Mouse (Mus musculus): Measurements from ENCODE around the gene Hapln2.

Hapln2 gene

DNA sequence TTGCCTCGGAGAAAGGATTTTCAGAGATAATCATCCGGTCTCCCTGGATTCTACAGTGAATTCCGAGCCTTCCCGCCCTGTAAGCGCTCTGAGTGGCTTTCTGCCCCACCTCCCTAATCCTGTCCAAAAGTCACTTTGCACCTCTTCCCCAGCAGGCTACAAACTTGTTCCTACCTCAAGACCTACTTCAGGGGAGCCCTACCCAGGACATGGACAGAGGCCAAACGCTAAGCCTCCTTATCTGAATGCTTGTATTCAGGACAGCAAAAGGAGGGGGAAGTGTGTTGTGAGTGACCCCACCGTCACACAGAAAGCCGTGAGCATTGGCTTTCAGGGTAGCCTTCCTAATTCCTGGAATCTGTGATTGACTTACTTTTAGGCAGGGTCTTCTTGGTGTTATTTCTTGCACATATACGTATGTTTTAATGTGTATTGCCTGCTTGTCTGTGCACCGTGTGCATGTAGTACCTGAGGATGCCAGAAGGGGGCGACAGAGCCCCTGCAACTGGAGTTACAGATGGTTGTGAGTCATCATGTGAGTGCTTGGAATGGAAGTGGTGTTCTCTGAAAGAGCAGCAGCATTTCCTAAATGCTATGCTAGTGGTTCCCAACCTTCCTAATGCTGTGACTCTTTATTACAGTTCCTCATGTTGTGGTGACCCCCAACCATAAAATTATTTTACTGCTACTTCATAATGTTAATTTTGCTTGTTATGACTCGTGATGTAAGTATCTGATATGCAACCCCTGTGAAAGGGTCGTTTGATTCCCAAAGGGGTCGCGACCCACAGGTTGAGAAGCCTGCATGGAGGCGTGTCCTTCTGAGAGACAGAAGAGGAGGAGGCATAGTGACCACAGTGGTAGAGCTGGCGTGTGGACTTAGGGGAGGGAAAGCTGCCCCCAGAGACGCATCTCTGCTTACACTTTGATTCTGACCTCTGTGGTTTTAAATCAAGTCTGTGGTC, 21.3 kb downstream of the Hapln2 start:
- peak; percentile 54 for DNase-seq (ENCODE audit: low read depth)

DNA sequence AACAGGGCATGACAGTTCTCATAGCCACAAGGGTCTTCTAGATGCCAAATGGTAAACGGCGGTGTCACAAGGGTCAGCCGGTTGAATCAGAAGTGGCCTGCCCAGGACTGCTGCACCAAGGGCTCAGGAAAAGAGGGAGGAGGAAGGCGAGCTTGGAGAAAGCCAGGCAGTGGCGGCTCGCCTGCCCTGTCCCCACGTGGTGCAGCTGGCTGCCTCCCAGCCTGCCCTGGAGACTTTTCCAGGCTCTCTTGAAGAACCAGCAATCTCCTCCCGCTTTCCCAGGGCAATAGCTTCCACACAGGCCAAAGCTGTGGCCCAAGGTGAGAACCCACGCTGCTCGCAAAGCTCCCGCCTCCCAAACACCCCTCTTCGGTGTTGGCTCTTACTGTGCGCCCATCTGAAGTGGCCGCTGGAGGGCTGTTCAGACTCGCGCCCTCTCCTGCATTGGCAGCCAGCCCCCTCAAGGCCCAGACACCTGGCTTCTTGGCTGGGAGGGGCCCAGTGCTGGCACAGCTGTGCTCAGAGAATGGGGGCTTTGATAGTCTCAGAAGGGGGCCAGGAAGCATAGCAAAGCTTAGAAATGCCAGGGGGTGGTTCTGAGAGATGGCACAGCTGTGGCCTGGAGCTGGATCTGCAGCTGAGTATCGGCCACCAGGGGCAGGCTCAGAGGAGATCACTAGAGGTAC, 24.9 kb downstream of the Hapln2 start:
- DNase-seq (ENCODE audit: low read depth), result no peak

DNA sequence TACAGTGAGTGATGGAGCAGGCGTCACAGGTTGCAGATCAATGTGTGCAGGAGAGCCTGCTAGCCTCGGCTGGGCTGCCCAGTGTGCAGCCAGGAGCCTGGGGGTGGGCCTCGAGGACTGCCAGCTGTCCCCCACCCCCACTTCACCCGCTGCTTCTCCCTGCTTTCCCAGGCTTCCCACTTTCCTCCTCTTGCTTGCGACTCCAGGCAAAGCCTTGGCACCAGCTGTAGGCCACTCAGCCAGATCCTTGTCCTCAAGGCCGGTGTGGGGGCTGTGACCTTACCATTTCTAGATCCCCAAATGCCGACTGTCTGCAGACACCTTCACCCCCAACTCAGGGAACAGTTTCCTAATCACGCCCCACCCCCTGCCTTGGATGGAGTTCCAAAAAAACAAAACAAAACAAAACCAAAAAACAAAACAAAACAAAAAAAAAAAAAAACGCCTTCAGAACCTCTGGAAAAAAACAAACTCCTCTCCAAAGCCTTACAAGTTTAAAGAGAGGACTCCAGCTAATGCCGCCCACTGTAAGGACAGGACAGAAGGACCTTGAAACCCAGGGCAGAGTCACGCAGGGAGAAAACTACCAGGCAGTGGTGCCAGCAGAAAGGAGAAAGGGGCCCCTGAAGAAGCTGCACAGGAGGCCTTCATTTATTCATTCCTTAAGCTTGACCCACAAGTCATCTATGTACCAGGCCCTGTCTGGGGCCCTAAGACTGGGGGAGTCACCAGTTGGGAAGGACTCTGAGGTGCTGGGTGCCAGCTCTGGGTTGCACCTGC, 26.4 kb downstream of the Hapln2 start:
- DNase-seq (ENCODE audit: low read depth), result no peak

DNA sequence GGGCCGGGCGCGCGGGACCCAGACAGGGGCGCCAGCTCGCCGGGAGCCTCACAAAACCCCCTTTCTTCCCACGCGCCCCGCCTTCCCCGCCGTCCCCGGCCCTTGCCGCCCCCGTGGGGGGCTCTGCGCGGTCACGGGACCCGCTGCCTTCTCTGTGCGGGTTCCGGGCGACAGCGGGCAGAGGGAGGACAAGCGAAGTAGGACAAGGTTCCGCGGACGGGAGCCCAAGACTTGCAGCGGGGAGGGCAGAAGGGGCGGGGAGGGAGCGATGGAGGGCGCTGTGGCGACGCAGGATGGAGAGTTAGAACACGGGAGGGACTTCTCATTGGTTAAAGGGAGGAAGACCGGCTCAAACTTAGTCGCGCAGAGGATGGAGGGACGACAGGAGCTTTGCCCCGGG, 27.2 kb downstream of the Hapln2 start, which contains the start of gene Bcan:
TSS of gene Bcan (minus strand) at position 50 of the 400 bp plus-strand sequence.
- no peak for DNase-seq (ENCODE audit: low read depth)

DNA sequence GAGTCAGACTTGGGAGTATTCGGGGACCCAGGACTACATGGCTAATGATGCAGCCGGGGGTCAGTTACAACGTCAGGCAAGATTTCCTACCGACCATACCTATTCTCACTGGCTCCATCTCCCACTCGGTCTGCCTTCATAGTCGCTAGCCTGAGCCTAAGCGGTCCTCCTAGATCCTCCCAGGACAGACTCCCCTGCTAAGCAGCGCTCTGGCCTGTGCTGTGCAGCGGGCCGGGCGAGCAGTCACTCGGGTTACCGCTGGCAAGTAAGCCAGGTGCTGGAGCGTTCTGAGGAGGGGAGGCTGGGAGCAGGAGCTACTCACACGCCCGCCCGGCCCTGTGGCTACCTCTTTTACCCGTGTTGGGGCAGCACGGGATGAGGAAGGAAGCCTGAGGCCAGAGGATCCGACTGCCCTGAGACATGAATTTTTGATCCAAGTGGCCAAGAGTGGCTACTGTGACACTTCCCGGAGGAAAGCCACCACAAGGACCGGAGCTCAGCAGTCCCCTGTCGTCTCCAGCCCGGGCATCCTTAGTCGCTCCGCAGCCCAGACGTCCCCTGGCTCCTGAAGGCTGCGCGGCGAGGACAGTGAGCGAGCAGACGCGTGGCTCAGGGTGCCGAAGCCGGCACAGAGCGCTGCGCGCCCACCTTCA, 28.0 kb downstream of the Hapln2 start:
- no peak for DNase-seq (ENCODE audit: low read depth)

DNA sequence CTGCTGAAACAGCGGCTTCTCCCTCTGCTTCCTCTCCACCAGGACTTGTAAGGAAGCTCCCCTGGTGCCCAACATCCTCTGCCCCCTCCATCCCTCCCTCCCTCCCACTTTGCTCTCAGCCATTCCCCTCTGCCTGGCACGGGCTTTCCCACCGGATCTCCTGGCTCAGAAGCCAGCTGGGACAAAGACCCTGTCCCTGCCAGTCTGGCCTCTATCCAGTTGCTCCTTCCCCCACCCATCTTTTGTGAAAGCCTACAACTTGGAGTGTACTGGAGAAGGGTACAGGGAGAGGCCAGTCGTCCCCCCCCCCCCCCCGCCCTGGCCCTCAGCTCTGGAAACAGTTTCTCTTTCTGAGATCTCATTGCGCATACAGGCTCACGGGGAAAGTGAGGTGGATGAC, 28.6 kb downstream of the Hapln2 start:
- no peak for DNase-seq (ENCODE audit: low read depth)

DNA sequence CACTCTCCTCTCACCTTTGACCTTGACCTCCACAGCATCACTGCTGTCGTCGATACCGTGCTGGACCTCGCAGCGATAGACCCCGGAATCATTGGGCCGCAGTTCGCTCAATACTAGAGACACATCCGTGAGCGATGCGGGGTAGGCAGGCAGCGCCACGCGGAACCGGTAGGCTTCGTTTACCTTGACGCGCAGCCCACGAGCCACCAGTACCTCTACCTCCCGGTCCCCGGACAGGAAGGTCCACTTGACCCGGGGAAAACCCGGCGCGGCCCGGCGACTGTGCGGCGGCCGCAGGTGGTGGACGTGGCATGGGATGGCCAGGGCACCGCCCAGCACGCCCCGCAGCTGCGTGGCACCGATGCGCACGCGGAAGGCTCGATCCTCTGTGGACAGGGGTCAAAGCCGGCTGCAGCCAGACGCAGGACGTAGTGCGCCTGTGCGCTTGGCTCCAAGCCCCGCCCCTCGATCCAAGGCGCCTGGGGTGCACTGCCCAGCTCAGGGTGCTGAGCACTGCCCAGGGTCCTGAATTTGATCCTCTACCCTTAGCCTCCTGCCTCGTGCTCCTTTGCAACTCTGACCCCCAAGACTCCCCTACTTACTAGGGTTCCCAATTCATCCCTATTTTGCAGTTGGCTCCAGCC, 30.3 kb downstream of the Hapln2 start:
- no peak for DNase-seq (ENCODE audit: low read depth)

DNA sequence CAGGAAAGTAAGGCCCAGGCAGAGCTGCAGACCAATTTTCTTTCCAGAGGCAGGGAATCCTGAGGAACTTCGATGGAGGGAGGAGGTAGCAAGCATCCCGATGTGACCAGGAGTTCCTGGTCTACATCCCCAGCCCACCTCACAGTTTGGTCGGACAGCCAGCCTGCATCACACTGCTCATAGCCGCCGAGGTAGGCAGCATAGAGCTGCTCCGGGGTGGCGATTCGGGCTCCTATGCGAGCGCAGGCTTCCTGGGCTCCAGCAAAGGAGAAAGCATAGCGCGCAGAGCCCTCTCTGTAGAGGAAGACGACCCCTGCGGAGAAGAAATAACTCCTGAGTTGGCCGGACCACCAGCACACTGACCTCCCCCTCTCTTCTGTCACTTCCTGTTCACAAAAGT, 31.0 kb downstream of the Hapln2 start:
- no peak for DNase-seq (ENCODE audit: low read depth)

DNA sequence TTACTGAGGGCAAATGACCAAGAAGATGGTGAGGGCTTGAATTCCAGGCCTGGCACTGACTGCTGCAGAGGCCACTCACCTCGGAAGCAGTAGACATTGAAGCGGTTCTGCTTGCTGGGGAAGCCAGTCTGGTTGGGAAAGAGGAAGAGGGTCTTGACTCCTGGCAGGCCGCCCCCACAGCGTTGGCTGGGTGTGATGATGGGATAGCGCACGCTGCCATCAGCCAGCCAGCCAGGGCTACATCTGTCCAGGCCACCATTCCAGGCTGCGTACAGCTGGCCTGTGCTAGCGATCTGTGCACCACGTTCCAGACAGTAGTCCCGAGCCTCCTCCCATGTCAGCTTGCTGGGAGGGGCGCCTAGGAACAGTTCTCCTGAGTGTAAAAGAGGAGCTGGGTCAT, 32.1 kb downstream of the Hapln2 start:
- no peak for DNase-seq (ENCODE audit: low read depth)

DNA sequence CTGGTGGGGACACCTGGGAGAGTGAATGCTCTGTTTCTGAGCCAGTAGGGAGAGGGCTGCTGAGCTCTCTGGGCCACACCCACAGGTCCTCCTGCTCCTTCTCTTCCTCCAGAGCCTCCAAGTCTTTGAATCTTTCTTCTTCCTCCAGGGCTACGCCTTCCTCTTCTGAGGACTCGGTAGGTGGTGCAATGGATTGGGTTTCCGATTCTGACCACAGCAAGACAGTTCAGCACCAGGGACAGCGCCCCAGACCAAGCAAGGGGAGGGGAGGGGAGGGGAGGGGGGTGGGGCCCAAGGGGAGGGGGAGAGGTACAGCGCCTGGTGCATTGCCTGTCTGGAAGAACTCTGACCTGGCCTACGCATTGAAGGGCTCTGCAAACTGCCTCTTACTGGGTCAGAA, 33.9 kb downstream of the Hapln2 start:
- DNase-seq (ENCODE audit: low read depth), result peak; percentile 85

DNA sequence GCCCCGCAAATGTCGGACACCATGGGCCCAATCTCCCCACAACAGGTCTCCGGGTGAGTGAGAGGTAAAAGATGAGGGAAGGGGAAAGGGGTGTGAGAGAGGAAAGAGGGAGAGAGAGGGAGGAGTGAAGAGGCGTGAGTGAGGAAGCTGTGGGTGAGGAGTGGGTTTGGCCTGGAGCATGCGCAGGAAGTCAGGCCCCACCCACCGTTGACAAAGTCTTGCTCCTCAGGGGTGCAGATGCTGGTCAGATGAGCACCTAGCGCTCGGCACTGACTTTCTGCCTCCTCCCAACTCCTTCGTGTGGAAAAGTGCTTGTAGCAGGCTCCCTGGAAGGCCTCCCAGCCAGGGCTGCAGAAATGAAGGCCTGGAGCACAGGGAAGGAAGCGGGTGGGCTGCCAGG, 37.4 kb downstream of the Hapln2 start:
- no peak for DNase-seq (ENCODE audit: low read depth)

DNA sequence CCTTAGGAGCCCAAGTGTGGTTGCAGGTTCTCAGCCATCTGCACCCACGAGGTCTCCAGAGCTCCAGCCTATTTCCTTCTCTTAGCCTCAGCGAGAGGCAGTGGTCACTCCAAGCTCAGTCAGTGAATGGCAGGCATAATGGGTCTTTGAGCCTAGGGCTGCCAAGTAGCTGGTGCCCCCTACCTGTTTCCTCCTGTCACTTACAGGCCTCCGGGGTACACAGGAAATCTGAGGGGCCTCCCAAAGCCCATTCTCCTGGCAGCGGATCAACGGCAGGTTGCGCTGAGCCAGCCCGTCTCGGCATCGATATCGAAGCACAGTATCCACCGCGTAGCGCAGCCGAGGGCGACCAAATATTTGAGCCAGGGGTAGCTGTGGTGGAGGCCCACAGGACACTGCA, 39.3 kb downstream of the Hapln2 start:
- no peak for DNase-seq (ENCODE audit: low read depth)

DNA sequence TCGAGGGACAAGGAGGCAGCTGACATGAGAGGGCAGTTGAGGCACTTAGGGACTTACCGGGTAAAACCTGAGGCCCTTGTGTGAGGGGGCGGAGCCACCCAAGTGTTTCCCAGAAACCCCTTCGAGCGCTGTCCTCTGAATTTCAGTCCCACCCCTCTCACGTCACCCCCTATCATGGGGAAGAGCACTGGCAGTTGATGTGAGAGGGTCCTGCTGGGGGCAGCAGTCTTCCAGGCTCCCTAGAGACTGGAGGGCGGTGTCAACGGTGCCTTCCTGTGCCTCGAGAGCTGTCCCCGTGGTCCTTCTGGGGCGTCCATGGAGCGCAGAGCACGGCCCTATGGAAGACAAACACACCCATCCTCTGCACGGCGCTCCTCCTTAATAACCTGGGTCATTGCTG, 39.8 kb downstream of the Hapln2 start:
- DNase-seq (ENCODE audit: low read depth), result peak; percentile 90

DNA sequence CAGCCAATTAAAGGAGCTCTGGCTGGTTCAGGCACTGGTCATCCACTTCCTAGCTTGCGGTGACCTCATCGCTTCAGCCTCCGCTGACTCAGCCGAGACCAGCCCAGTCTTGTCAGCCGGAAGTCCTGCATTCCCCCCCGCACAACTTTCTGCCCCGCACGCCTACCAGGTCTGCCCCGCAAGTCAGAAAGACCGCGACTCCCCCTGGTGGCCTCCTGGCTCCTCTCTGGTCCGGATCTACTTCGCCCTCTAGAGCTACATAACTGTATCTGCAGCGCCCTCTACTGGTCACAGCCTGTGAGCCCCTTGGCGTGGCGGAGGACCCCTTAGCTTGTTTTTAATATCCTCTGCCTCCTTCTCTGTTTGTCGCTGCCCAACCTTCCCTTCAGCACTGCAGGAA, 40.5 kb downstream of the Hapln2 start:
- peak; percentile 98 for DNase-seq (ENCODE audit: low read depth)

DNA sequence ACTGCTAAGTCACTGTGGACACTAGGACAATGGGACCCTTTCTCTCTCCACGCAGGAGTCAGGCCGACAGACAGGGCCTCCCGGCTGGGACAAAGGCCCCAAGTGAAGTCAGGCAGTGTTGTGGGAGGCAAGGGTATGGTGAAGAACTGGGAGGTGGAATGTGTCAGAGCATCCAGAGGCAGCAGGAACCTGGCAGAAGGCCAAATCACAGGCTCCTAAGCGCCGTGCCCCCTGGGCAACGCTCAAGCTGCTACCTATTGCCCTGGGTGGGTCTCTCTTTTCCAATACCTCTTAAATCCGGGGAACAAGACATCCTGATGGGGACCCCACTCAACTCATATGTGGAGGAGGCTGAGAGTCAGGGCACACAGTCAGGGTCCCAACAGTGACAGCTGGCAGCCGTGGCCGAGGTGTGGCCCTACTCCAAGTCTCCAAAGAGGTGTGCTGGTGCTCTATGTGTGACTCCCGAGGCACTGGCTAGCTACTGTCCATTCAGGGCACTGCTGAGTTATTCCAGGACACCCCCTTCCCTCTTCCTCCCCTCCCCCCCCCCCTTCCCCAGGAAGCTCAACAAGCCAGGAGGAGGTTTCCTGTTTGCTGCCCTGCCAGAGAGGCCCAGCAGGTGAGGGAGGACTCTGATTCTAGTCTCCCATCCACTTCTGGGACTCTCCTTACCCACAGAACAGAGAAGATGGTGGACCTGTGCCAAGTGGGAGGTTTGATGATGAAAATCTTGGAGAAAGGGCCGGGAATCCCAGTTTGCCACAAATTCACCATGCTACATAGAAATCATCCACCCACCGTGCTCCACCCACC, 41.7 kb downstream of the Hapln2 start:
- peak; percentile 13 for DNase-seq (ENCODE audit: low read depth)

DNA sequence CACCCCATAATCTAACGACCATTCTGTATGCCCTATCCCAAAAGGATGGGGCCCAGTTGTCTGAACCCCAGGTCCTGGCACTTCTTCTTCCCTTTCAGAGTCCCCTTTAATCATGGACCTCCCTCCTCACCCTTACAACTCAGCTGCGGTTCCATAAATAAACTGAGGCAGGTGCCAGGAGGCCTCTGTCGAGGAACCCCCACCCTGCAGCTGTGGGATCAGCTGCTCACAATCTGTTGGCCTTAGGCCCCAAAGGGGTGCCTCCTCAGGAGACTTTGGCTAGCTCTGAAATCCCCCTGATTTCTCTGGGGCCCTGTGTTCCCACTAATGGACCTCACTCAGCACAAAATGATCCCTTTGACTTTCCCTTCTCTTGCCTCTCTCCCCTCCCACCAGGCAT, 43.3 kb downstream of the Hapln2 start:
- no peak for DNase-seq (ENCODE audit: low read depth)

DNA sequence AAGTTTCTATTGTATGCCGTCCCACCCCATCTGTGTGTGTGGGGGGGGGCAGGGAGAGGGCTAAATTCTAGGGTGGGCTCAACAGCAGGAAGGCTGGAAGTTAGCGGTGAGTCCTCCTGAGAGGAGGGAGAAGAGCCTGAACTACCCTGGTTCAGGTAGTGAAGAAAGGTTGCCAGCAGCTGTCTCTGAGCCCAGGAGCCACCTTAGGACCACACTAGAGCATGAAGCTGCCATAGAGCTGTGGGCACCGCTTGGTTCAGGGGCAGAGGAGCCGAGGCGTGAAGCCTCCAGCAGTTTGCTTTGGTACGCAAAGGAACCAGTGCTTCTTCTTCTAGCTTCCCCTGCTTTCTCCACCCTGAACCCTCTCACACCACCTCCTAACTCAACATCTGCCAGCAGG, 43.8 kb downstream of the Hapln2 start:
- DNase-seq (ENCODE audit: low read depth), result no peak

DNA sequence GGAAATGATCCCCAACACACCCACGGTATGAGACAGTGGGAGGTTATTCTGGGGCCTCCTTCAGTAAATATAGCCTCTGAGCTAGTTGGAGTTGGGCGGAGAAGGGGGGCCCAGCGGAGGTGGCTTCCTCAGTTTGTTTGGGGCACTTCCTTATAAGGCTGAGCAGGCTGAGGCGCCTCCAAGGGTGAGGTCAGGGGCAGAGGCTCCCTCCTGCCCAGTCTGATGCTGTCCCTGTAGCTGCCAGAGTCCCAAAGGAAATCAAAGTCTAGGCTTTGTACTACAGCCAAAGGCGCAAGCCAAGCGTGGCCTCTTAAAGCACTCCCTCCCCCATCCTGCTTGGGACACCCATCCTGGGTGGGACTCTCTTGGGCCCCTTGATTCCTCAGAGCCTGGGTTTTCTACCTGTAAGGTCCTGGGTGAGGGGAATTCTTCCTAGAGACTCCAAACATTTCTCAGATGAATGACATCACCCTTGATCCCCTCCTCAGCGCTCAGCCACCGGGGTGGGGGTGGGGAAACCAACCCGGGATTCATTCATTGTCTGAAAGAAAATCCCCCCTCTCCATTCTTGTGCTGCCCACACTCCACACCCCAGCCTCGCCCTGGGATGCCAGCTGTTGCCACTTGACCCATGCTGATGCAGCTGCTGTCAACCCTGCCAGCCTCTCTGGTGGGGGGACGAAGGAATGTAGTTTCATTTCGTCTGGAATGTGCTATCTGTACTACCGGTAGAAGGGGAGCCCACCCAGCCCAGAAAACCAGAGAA, 44.4 kb downstream of the Hapln2 start:
- peak; percentile 69 for DNase-seq (ENCODE audit: low read depth)

DNA sequence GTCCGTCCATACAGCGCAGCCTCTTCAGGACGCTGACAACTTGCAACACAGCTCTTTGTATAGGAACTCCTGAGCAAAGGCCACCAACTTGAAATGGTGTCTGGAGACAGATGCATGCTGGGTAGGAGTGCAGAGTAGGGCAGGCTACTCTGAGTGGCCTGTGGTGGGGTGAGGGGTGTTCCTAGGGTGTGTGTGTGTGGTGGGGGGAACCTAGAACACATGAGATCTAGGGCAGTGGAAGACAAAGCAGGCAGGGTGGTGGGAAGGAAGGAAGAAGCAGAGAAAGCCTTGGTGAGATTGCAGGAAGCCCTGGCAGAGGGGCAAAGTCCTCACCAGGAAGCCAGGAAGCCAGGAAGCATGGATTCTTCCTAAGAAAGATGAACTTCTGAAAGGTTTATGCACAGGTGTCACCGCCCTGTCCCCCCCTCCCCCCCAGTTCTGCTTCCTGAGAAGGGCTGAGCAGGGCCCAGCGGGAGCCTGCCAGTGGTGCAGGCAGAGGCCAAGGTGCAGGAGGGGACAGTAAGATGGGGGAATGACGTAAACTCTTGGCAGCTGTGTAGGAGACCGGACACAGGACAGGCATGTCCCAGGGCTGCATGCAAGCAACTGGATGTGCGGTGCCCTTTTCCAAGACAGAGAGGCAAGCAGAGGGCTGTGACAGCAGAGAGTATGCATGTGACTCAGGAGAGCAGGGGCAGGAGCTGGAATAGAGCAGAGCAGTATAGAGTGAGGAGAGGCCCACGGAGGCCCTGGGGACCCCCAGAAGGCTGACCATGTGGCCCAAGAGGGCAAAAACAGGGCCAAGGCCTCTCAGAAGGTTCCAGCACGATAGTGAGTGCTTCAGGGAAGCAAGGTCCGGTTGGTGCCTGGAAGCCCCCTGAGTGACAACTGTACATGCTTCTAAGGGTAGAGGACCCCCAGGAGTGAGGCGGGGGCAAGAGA, 45.2 kb downstream of the Hapln2 start:
- no peak for DNase-seq (ENCODE audit: low read depth)
